Mouse (Mus musculus): Measurements from ENCODE around the gene Ccdc136. TPM values are rescaled to one million over a fixed set of nuclear protein-coding genes. Genes with fewer than 3 reads are reported as not detected.

Gene Ccdc136
- total RNA-seq, 1 experiment = 10.5 TPM

GRCm38 (mm10) chr6:29394286-29394685 is 1.8 kb upstream of the Ccdc136 start:
- no peak for DNase-seq (ENCODE audit: low read depth, low spot score)
- Histone ChIP-seq H3K9ac (ENCODE audit: insufficient read depth, low read depth, low read length, poor library complexity, severe bottlenecking) (no peak overlapping the region), H3K4me1 (ENCODE audit: control insufficient read depth in 2 of 2, insufficient read depth in 2 of 2, low read length in 2 of 2, poor library complexity in 1 of 2) (peaks cover 3 to 7% of the 10 kb centered on the region in 2 experiments; a peak in 2 of 4 replicates), H3K9me3 (ENCODE audit: control insufficient read depth, insufficient read depth, low read depth, low read length) (no peaks in the 10 kb centered on the region), H3K4me3 (ENCODE audit: insufficient read depth in 1 of 2, low read depth in 1 of 2, low read length in 2 of 2, poor library complexity in 1 of 2, severe bottlenecking in 1 of 2) (no peak overlapping the region), H3K27ac (ENCODE audit: insufficient read depth, low read depth, low read length, poor library complexity, severe bottlenecking) (no peak overlapping the region), H3K36me3 (ENCODE audit: control insufficient read depth, insufficient read depth, low read length, poor library complexity, severe bottlenecking) (peaks cover 4% of the 10 kb centered on the region; the same call in 1 of the 2 replicates)
- in situ Hi-C loops (cut with MboI; ENCODE audit: low sequenced_read_pairs in 2 of 2, unreplicated experiment in 2 of 2) = no loop called here
- no peak for TF ChIP-seq HCFC1 (IDR thresholded peaks at IDR 0.05; ENCODE audit: borderline replicate concordance, insufficient read depth, low read length)
- no peak for TF ChIP-seq ZC3H11A (IDR thresholded peaks at IDR 0.05; ENCODE audit: borderline replicate concordance, low read depth, low read length)
- TF ChIP-seq MAFK (IDR thresholded peaks at IDR 0.05; ENCODE audit: insufficient read depth, low read depth, low read length) = no peak
- no peak for TF ChIP-seq CHD2 (IDR thresholded peaks at IDR 0.05; ENCODE audit: low read depth, low read length)
- TF ChIP-seq ZNF384 (IDR thresholded peaks at IDR 0.05; ENCODE audit: low read depth, low read length) = no peak

GRCm38 (mm10) chr6:29396714-29397540 is 818 bp downstream of the Ccdc136 start:
- no peak for DNase-seq (ENCODE audit: low read depth, low spot score)
- peaks cover 7 to 11% of the 10 kb centered on the region in 2 experiments; a peak in 3 of 4 replicates for H3K4me1 ChIP-seq (ENCODE audit: control insufficient read depth in 2 of 2, insufficient read depth in 2 of 2, low read length in 2 of 2, poor library complexity in 1 of 2)
- H3K9ac ChIP-seq (ENCODE audit: insufficient read depth, low read depth, low read length, poor library complexity, severe bottlenecking) = peak overlapping the region; percentile 63
- peak overlapping the region; percentile 87 to 91 for H3K4me3 ChIP-seq (ENCODE audit: insufficient read depth in 1 of 2, low read depth in 1 of 2, low read length in 2 of 2, poor library complexity in 1 of 2, severe bottlenecking in 1 of 2)
- H3K9me3 ChIP-seq (ENCODE audit: control insufficient read depth, insufficient read depth, low read depth, low read length) = no peaks in the 10 kb centered on the region
- in situ Hi-C loops (cut with MboI; ENCODE audit: low sequenced_read_pairs in 2 of 2, unreplicated experiment in 2 of 2) = no loop called here
- peaks cover 4% of the 10 kb centered on the region; the same call in 1 of the 2 replicates for H3K36me3 ChIP-seq (ENCODE audit: control insufficient read depth, insufficient read depth, low read length, poor library complexity, severe bottlenecking)
- TF ChIP-seq HCFC1 (IDR thresholded peaks at IDR 0.05; ENCODE audit: borderline replicate concordance, insufficient read depth, low read length) = 0 out of 2 replicates have a peak, but pooled peaks have one; percentile 4
- no peak for TF ChIP-seq CHD2 (IDR thresholded peaks at IDR 0.05; ENCODE audit: low read depth, low read length)
- H3K27ac ChIP-seq (ENCODE audit: insufficient read depth, low read depth, low read length, poor library complexity, severe bottlenecking) = no peak overlapping the region

- H3K9me3 ChIP-seq (ENCODE audit: control insufficient read depth, insufficient read depth, low read depth, low read length) = no peaks in the 10 kb centered on the region
- H3K36me3 ChIP-seq (ENCODE audit: control insufficient read depth, insufficient read depth, low read length, poor library complexity, severe bottlenecking) = peaks cover 4% of the 10 kb centered on the region; the same call in 1 of the 2 replicates
- H3K4me3 ChIP-seq (ENCODE audit: insufficient read depth in 1 of 2, low read depth in 1 of 2, low read length in 2 of 2, poor library complexity in 1 of 2, severe bottlenecking in 1 of 2) = peak overlapping the region; percentile 87 to 91
- H3K9ac ChIP-seq (ENCODE audit: insufficient read depth, low read depth, low read length, poor library complexity, severe bottlenecking) = peak overlapping the region; percentile 63; the same call in 1 of the 2 replicates
- H3K27ac ChIP-seq (ENCODE audit: insufficient read depth, low read depth, low read length, poor library complexity, severe bottlenecking) = no peak overlapping the region
- H3K4me1 ChIP-seq (ENCODE audit: control insufficient read depth in 2 of 2, insufficient read depth in 2 of 2, low read length in 2 of 2, poor library complexity in 1 of 2) = peaks cover 13% of the 10 kb centered on the region in 2 experiments
- in situ Hi-C loops (cut with MboI; ENCODE audit: low sequenced_read_pairs in 2 of 2, unreplicated experiment in 2 of 2) = no loop called here
- DNase-seq (ENCODE audit: low read depth, low spot score) = no peak
- TF ChIP-seq ZC3H11A (IDR thresholded peaks at IDR 0.05; ENCODE audit: borderline replicate concordance, low read depth, low read length) (no peak), CHD2 (IDR thresholded peaks at IDR 0.05; ENCODE audit: low read depth, low read length) (no peak), MAFK (IDR thresholded peaks at IDR 0.05; ENCODE audit: insufficient read depth, low read depth, low read length) (no peak), HCFC1 (IDR thresholded peaks at IDR 0.05; ENCODE audit: borderline replicate concordance, insufficient read depth, low read length) (no peak), ZNF384 (IDR thresholded peaks at IDR 0.05; ENCODE audit: low read depth, low read length) (no peak)
These were observed 1.5 kb downstream of the Ccdc136 start for GRCm38 (mm10) chr6:29397575-29397974.

GRCm38 (mm10) chr6:29399851-29400250 is 3.7 kb downstream of the Ccdc136 start:
- TF ChIP-seq CHD2 (IDR thresholded peaks at IDR 0.05; ENCODE audit: low read depth, low read length) (no peak), ZNF384 (IDR thresholded peaks at IDR 0.05; ENCODE audit: low read depth, low read length) (no peak), ZC3H11A (IDR thresholded peaks at IDR 0.05; ENCODE audit: borderline replicate concordance, low read depth, low read length) (no peak)
- no peaks in the 10 kb centered on the region for H3K9me3 ChIP-seq (ENCODE audit: control insufficient read depth, insufficient read depth, low read depth, low read length)
- H3K36me3 ChIP-seq (ENCODE audit: control insufficient read depth, insufficient read depth, low read length, poor library complexity, severe bottlenecking) = peaks cover 4% of the 10 kb centered on the region; the same call in 1 of the 2 replicates
- in situ Hi-C loops (cut with MboI; ENCODE audit: low sequenced_read_pairs in 2 of 2, unreplicated experiment in 2 of 2) = no loop called here
- H3K4me3 ChIP-seq (ENCODE audit: insufficient read depth in 1 of 2, low read depth in 1 of 2, low read length in 2 of 2, poor library complexity in 1 of 2, severe bottlenecking in 1 of 2) = no peak overlapping the region
- peaks cover 13 to 16% of the 10 kb centered on the region in 2 experiments for H3K4me1 ChIP-seq (ENCODE audit: control insufficient read depth in 2 of 2, insufficient read depth in 2 of 2, low read length in 2 of 2, poor library complexity in 1 of 2)
- no peak overlapping the region for H3K9ac ChIP-seq (ENCODE audit: insufficient read depth, low read depth, low read length, poor library complexity, severe bottlenecking)
- peak overlapping the region; percentile 63; the same call in 1 of the 2 replicates for H3K27ac ChIP-seq (ENCODE audit: insufficient read depth, low read depth, low read length, poor library complexity, severe bottlenecking)
- DNase-seq (ENCODE audit: low read depth, low spot score) = peak; percentile 40

Data from ES-E14 (cell line).